Mouse (Mus musculus): Measurements from ENCODE around the gene Ubr3. TPM values are rescaled to one million over a fixed set of nuclear protein-coding genes. Genes with fewer than 3 reads are reported as not detected.

The Ubr3 gene
- polyA plus RNA-seq, 1 experiment: 39.5 TPM

Other genes with a start within 250 kb of the Ubr3 start
- 6.1 and 12.2 TPM in 2 replicates for gene Klhl41, start 227.1 kb upstream of the Ubr3 start, polyA plus RNA-seq (2012; ENCODE audit: insufficient read depth, insufficient read length, missing spikeins)
- 24.0 and 34.9 TPM in 2 replicates for gene Fastkd1, start 183.7 kb upstream of the Ubr3 start, polyA plus RNA-seq (2012; ENCODE audit: insufficient read depth, insufficient read length, missing spikeins)
- gene Ppig, start 174.7 kb upstream of the Ubr3 start, polyA plus RNA-seq (2012; ENCODE audit: insufficient read depth, insufficient read length, missing spikeins): 41.1 and 66.3 TPM in 2 replicates
- gene Ccdc173, start 107.7 kb upstream of the Ubr3 start, polyA plus RNA-seq (2012; ENCODE audit: insufficient read depth, insufficient read length, missing spikeins): 1.2 and 1.9 TPM in 2 replicates
- 18.2 and 29.3 TPM in 2 replicates for gene Phospho2, start 107.6 kb upstream of the Ubr3 start, polyA plus RNA-seq (2012; ENCODE audit: insufficient read depth, insufficient read length, missing spikeins)
- gene Klhl23, start 75.3 kb upstream of the Ubr3 start, polyA plus RNA-seq (2012; ENCODE audit: insufficient read depth, insufficient read length, missing spikeins): 0.95 and 1.2 TPM in 2 replicates
- gene Ssb, start 35.7 kb upstream of the Ubr3 start, polyA plus RNA-seq (2012; ENCODE audit: insufficient read depth, insufficient read length, missing spikeins): 116 and 117 TPM in 2 replicates
- 31.0 and 32.3 TPM in 2 replicates for gene Mettl5, start 11.6 kb upstream of the Ubr3 start, polyA plus RNA-seq (2012; ENCODE audit: insufficient read depth, insufficient read length, missing spikeins)
- not detected in 2 replicates for gene Myo3b, start 141.9 kb downstream of the Ubr3 start, polyA plus RNA-seq (2012; ENCODE audit: insufficient read depth, insufficient read length, missing spikeins)